Mouse (Mus musculus) gastrocnemius, postnatal 10 days (tissue): Measurements from ENCODE around the gene Brca1. TPM values are rescaled to one million over a fixed set of nuclear protein-coding genes. Genes with fewer than 3 reads are reported as not detected.
"Not testable (repeated sequence)": the region's sequence is repeated elsewhere in the genome, so short reads cannot be mapped to it uniquely, and the experiment has no call there.

Source experiments
- DNase-seq: peaks from one replicate; pipeline ENCODE4 v3.0.0; 2021; ENCODE audit warnings: mixed read lengths
- total RNA-seq, 2 experiments: library from RNA; stranded (reverse); gene quantifications; 2 replicates each; pipeline ENCODE4 v1.2.3; 2021

The Brca1 gene
- total RNA-seq, 2 experiments from 2014 or later: 1.9 to 4.6 TPM

DNA sequence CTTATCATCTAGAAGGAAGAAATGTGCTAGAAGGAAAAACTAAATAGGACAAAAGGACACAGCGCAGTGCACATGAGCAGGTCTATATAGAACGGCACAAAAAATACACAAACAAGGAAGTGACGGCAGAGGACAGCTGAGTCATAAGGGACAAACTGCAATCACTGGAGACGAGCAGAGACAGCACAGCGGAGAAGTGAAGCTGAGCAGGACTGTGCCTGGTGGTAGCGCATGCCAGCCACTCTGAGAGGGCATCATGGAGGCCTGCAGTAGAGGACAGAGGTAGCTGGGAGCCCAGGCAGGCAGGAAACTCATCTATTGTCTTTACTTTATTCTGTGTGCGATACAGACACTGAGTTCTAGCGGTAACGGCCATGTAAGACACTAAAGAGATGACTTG is 8.2 kb downstream of the Brca1 start:
- no peak for DNase-seq

DNA sequence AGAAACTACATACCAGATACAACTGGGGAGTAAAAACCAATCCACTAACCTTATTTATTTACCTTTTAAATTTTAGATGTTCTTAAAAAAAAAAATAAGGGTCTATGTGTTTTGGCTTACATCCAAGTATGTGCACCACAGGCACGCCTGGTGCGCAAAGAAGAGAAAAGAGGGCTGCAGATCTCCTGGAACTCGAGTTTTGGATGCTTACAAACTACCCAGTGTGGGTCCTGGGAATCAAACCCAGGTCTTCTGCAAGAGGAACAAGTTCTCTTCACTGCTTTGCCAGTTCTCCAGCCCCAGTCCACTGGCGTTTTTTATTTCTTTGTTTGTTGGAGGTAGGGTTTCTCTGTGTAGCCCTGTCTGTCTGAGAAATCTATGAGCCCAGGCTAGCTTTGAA is 25.1 kb downstream of the Brca1 start:
- DNase-seq: no peak

DNA sequence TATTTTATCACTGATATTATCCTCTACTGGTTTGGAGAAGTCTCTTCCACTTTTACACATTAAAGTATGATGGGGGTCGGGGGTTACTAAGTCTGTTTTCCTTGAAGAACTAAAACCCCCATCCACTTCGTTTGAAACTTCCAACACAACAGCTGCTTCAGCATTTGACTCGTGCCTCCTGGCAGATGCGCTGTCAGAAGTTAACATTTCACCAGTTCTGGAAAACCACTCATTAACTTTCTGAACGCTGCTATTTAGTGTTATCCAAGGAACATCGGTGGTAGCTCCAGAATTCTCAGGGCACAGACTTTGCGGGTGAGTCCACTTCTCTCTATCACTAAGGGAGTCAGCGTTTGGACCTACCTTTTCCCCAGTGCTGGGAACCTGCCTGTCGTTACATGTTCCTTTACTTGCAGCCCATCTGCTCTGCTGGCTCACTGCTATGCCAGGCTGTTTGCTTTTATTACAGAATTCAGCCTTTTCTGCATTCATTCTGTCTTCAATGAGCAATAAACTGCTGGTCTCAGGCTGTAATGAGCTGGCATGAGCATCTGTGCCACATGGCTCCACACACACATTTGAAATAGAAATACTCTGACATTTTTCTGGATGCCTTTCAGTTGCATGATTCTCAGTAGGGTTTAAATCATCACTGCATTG is 25.7 kb downstream of the Brca1 start:
- no peak for DNase-seq

DNA sequence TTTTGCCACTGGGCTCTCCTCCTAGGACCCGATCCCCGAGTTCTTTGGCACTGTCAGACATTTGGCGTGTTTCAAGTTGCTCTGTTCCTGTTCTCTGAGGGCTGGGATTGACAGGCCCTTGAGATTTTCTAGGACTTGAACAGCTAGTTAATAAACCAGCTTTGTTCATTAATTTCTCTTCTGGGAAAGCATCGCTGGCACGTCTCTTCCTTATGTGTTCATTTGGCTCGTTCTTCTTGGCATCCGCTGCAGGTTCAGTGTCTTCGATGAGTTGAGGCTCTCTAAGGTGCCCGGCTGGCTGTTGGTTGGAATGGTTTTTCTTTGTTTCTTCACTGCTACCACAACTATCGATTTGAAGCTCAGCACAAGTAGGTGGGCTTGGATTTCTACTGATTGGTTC is 26.7 kb downstream of the Brca1 start:
- DNase-seq: no peak

DNA sequence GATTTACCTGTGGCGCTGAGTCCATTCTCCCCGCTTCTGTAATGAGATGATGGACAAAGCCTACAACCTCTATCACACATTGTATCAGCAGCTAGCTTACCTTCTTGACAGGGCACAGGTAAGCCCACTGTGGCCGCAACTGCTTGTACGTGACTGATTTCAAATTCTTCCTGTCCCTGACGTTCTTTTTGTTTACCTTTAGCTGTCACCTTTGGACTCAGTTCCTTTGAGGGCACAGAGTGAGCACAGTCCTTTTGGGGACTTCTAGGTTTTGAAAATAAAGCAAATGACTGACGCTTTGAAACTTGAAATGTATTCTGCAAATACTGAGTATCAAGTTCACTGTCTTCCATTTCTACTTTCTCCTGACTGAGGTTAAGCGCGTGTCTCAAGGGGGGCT is 27.3 kb downstream of the Brca1 start:
- no peak for DNase-seq

DNA sequence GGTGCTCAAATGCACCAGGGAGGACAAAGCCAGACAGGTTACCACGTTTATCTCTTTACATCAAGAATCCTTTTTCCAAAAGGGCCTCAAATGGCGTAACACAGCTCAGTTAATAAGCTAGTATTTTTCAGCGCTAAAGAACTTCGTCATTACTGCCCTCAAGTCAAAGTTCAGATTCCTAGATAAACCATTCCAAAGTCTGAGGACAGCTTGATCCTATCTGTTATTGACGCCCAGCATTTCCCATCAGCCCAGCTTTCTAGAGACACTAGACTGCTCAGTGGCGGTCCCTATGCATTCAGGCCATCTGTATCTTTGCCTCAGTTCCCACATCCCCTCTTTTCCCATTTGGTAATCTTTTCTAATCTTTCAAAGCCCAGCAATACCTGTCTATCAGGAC is 32.4 kb downstream of the Brca1 start:
- DNase-seq: no peak

DNA sequence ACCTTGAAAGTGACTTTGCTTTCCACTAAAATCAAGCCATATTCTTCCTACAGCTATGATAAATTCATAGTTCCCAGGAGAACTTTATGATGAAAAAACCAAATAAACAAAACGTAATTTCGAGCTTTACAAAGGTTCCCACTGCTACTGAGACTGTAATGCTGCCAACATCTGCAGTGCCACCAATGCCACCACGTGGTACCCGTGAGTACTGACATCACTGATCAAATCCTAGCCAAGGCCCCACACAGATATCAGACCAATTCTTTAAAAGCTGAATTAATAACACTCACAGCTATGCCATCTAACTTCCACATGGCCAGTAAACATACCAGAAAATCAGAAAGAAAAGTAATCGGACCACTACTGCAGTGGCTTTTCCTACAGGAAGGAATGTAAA is 32.8 kb downstream of the Brca1 start:
- DNase-seq: no peak

DNA sequence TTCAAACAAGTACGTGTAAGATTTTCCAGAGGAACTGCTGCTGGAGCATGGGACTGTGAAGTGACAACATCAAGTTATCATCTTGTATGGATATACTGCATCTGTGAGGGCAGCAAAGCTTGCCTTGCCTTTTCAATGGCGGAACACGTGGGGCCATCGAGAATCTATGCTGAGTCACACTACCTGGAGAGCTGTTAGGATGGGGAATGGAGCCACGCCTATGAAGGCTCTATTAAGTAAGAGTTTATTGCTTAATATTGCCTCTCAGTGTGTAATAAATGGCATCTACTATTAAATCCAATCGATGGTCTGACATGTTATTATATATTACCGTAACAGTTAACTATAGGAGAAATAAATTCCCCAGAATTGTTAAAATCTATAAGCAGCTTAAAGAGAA is 44.7 kb downstream of the Brca1 start:
- no peak for DNase-seq

DNA sequence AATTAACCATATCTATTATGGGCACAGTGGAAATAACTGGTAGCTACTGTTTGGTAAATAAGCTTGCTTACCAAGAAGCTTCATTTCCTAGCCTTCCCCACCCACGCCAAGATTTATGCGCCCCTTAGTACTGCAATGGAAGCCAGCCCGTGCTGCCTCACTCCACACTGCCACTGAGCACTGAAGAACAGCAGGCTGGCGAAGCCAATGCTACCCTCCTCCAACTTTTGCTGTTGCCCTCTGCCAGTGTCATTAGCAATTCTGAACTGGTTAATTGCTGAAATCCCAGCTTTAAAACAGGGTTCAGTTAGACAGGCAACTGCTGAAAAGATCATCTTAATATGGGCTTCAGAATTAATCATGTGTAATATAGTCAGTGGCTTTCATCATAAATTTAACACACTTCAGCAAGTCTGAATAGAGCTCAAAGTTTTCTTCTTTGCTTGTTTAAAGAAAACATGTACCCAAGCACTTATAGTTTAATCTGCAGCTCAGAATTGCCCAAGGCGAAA is 45.4 kb downstream of the Brca1 start:
- no peak for DNase-seq

DNA sequence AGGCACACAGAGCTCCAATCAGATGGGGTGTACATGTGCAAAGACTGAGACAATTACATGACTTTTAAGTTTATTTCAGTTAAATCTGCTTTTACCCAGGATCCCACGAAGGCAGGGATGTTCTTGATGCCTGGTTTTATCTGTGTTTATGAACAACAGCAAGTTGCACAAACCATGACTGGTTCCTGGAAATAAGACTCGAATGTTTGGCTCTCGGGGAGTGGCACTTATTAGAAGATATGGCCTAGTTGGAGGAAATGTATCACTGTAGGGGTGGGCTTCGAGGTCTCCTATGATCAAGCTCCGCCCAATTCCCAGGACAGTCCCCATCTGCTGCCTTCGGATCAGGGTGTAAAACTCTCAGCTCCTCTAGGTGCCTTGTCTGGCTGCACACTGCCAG is 65.6 kb downstream of the Brca1 start:
- DNase-seq: no peak

DNA sequence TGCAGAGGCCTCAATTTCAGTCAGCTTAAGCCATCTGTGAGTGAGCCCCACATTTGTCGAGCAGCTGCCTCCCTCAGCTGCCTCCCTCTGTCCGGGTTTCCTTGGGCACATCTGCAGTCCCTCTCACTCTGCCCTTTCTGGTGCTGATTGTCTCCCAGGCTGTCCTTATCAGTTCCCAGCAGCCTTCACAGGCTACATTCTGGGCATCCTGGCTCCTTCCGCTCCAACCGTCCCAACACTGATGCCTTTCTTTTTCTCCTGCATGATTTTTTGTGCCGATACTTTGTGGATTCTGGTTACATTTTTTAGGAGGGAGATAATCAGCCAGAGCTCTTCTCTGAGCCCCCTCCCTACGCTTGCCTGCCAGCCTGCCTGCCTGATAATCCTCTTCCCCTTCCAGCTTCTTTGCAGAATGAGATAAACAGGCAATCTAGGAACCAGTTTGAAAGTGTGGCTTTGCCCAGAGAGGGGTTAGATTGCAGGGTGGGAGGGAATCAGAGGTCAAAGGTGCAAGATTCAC is 66.2 kb downstream of the Brca1 start:
- DNase-seq: no peak

DNA sequence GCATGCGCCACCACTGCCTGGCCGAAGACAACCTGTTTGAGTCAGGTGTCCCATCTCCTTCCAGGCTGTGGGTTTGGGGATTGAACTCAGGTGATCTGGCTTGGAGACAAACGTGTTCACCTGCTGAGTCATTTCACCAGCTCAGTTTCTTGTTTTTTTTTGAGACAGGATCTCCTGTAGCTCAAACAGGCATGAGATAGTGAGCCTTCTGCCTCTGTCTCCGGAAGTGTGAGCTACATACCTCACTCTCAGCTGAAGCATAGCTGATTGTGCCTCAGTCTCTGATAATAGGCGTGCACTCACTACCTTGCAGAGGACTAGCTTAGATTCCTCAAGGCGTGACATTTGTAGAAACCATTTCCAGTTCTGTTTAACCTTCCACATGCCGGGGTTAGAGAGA is 66.9 kb downstream of the Brca1 start:
- DNase-seq: no peak

DNA sequence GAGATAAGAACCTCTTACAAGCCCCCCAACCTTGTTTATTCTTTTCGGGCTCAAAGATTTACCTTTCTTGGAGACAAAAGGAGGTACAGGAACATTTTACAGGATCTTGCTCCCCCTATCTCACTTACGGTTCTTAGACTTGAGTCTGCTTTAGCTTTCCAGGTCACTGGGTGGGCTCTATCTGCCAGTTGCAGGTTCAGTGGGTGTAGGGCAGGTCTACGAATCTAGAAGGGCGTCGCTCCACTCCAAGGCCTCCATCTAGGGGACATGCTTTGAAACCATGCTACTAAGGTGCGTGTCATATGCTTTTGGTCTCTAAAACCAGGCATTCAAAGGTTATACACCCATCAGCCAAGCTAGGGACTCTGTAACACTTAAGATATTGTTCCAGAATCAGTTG is 67.5 kb downstream of the Brca1 start:
- no peak for DNase-seq

DNA sequence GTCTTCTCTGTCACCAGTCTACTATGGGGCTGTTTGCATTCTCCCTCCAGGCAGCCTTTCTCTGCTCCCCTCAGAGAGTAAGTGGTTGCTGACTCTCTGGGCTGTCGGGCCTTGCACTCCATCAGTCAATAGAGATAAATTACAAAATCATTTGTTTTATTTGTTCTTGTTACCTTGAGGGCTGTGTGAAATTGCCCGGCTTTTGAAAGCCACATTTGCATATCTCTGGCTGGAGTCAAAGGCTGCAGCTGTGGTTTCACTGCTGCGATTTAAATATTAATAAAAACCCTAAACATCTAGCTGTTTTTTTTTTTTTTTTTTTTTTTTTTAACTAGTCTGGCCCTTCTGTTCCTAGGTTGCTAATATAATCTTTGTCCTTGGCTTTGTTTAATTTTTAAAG is 68.0 kb downstream of the Brca1 start:
- DNase-seq: no peak

DNA sequence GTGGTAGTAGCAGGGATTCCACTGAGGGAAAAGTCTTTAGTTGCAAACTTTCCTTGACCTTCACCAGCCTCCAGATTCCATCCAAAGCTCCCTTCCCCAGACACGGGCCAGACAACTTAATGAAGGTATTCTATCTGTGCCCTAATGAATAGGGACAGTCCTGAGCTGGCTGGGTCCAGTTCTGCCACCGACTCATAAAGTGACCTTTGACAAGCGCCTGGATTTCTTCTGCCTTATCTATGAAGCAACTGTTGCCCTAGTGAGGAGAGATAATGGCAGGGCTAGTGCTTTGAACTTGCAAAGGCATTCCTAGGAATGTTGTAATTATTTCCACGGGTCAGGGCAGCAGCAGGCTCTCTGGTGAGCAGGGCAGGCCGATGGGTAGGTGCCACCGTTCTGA is 70.8 kb downstream of the Brca1 start:
- DNase-seq: no peak

DNA sequence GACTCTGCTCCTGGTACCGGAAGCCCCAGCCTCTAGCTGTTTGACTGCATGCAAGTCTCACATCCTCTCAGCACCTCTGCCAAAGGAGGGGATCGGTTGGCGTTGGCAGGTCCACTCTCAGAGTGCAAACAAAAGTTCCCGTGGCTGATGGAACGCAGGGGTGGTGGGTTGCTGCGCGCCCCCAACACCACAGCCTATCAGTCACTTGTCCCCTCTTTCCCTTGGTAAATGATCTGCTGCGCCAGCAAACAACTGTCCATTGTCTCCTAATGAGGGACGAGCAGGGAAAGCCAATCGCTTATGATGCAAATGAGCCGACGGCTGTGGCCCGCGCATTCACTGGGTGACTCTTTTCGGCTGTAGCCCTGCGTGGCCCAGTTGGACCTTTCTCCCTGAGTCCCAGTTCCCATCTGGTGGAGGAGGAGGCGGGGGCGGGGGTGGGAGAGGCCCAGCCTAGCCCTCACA is 72.6 kb downstream of the Brca1 start:
- no peak for DNase-seq

DNA sequence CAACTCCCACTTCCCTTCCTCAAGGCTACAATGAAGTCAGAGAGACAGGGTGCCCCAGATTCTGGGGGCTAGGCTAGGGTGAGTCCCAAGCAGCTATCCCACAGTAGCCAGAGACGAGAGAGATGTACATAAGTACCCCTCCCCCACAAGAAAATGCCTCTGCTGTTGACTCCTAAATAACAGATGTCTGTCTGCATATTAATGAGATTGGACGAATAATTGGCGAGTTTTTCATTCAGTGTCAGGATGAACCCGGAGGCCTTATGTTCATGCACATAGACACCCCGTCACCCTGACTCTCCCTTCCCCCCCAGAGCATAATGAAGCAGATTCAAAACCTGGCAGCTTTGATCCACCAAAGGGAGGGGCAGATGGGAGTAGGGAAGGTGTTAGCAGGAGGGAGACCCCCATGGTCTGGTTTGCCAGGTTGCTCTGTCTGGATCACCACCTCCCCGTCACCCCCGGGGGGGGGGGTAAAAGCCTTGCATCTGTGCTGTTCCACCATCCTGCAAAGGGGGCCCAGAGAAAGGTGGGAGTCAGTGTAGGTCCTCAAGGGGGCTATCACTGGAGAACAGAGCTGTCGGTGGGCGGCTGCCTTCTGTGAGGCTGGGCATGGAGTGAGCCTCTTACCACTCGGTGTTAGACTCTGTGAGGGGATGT is 74.1 kb downstream of the Brca1 start:
- no peak for DNase-seq

DNA sequence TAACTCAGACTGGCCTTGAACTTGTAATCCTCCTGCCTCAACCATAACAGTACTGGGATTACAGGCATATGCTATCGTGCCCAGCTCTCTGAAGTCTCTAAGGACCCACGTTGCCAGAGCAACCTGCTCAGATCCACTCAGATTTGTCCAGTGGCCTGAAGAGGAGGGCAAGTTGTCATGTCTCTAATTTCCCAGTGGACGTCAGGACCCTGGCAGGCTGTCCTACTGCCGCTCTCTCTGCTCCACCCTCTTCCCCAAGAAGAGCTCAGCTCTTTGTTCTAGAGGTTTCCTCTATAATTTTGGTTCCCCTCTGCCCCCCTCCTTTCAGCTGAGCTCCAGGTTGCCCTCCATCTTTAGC is 74.6 kb downstream of the Brca1 start:
- DNase-seq: no peak

DNA sequence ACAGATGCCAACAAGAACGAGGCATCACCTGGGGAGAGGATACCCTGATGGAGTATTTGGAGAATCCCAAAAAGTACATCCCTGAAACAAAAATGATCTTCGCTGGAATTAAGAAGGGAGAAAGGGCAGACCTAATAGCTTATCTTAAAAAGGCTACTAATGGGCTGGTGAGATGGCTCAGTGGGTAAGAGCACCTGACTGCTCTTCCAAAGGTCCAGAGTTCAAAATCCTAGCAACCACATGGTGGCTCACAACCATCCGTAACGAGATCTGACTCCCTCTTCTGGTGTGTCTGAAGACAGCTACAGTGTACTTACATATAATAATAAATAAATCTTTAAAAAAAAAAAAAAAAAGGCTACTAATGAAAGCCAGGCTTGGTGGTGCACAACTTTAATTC is 75.4 kb downstream of the Brca1 start:
- DNase-seq: not testable (repeated sequence)

DNA sequence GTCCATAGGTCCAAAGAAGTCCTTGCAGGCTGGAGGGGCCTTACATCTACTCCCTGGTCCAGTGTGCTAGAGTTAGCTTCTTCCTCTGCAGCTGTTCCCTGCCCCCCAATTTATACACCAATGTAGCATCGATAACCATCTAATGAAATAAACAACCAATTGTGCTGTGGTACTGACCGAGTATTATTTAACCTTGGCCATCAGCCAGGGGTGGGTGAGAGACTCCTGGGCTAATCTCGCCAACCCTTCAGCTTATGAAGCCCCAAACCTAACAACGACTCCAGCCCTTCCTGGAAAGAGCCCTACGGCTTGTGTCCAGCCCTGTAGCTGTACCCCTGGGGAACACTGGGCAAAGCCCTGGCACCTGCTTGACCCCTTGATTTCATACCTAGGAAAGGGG is 77.5 kb downstream of the Brca1 start:
- no peak for DNase-seq

DNA sequence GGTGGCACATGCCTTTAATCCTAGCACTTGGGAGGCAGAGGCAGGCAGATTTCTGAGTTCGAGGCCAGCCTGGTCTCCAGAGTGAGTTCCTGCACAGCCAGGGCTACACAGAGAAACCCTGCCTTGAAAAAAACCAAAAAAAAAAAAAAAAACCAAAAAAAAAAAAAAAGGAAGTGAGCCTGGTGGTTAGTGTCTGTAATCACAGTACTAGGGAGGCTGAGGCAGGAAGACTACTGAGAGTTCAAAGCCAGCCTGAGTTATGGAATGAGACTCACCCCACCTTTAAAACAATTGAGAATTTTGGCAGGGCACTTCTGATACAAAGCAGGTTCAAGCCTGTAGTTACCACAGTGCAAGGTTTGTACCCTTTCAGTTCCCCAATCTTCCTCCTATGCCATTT is 78.1 kb downstream of the Brca1 start:
- DNase-seq: not testable (repeated sequence)

DNA sequence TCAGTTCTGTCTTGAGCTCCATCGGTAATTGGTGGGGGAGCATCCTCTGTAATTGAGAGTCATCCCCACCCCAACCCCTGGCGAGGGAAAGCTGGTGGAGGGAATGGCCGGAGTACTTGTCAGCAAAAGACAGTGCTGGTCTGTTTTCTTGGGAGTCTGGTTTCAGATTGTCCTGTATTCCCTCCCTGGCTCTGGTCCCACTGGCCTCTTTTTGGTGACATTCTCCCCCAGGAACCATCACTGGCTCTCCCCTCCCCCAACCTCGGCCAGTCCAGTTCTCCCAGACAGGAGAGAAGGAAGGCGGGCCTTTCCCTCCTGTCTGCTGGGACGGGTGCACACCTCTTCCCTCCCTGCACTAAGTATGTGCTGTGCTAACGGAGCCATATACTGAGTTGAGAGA is 79.4 kb downstream of the Brca1 start:
- no peak for DNase-seq

DNA sequence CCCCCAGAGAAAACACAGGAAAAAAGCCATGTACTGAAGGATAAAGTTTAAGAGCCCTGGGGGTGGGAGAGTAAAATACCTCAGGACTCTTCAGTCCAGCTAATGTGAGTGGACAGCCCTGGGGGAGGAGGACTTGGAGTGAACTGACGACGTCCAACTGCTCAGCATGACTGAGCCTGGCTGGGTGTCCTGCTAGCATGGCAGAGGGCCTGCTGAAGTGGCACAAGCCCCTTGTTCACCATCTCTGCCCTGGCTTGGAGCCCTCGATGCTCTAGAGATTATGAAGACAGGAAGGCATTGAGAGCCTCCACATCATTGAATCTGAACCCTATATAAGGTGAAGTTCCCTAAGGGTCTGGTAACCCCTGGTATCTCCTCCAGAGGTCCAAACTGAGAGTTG is 79.8 kb downstream of the Brca1 start:
- DNase-seq: no peak

DNA sequence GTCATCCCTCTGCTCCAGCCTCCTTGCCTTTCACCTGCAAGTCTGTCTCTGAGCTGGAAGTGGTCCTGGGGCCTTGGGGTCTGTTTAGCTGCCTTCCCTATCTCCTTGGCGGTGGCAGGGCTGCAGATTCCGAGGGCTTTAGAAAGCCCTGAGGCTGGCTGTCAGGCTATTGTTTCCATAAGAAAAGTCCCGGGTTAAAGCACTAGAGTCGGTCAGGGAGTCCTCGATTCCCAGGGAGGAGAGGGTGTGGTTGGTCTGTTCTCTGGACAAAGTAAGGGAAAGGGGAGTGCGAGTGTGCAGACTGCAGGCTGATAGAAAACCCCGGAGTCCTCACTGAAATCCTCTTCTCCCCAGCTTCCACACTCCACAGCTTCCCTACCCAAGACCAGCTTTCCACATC is 81.5 kb downstream of the Brca1 start:
- no peak for DNase-seq
